Mouse (Mus musculus) stomach, postnatal 0 days (tissue): Measurements from ENCODE around the gene Pakap. TPM values are rescaled to one million over a fixed set of nuclear protein-coding genes. Genes with fewer than 3 reads are reported as not detected.

Source experiments
- ATAC-seq: fragments of 200-750 bp; cut with Nextera tagmentation; 2 replicates; pipeline ENCODE4 v1.8.0; 2017; ENCODE audit not compliant: low FRiP score, low TSS enrichment
- DNase-seq: peaks from one replicate; pipeline ENCODE4 v3.0.0-alpha.2; 2016; ENCODE audit warnings: low spot score
- H3K27ac ChIP-seq: fragments of 300-500 bp; sonication (generic); replicated peaks from 2 replicates; pipeline ENCODE4 v1.5.1; 2014; ENCODE audit warnings: mild to moderate bottlenecking, control low read depth
- H3K27me3 ChIP-seq: fragments of 300-500 bp; sonication (generic); 2 replicates; pipeline ENCODE4 v1.6.1; 2014; ENCODE audit warnings: low read length; ENCODE audit not compliant: control insufficient read depth, insufficient read depth
- H3K36me3 ChIP-seq: fragments of 300-500 bp; sonication (generic); 2 replicates; pipeline ENCODE4 v1.6.1; 2014; ENCODE audit warnings: low read length, mixed read lengths; ENCODE audit not compliant: control insufficient read depth, insufficient read depth
- H3K4me1 ChIP-seq: fragments of 300-500 bp; sonication (generic); replicated peaks from 2 replicates; pipeline ENCODE4 v1.6.1; 2014; ENCODE audit warnings: antibody characterized with exemption; ENCODE audit not compliant: control insufficient read depth, insufficient read depth
- H3K4me2 ChIP-seq: fragments of 300-500 bp; sonication (generic); replicated peaks from 2 replicates; pipeline ENCODE4 v1.6.1; 2014; ENCODE audit warnings: low read depth, mild to moderate bottlenecking, control low read depth, moderate library complexity
- H3K4me3 ChIP-seq: fragments of 300-500 bp; sonication (generic); 2 replicates; pipeline ENCODE4 v1.5.1; 2014; ENCODE audit warnings: low read depth, low read length, control low read depth
- H3K9ac ChIP-seq: fragments of 300-500 bp; sonication (generic); 2 replicates; pipeline ENCODE4 v1.6.1; 2014; ENCODE audit warnings: mild to moderate bottlenecking, low read length, control low read depth, mixed read lengths
- H3K9me3 ChIP-seq: fragments of 300-500 bp; sonication (generic); 2 replicates; pipeline ENCODE4 v1.6.1; 2016; ENCODE audit warnings: low read length; ENCODE audit not compliant: control insufficient read depth
- CTCF ChIP-seq: IDR thresholded peaks from 2 replicates; pipeline ENCODE4 v1.5.1; 2016; ENCODE audit warnings: antibody characterized with exemption, low read depth, mild to moderate bottlenecking, moderate library complexity
- EP300 ChIP-seq: optimal IDR thresholded peaks from 2 replicates; pipeline ENCODE3; 2016; ENCODE audit warnings: antibody characterized with exemption
- WGBS: fragments of 180-500 bp; shearing (Covaris S2); extraction: QIAGEN DNeasy Blood & Tissue Kit; methylation state at CpG from one replicate; pipeline ENCODE4 v1.1.7; 2014; 5-methylcytosine and 5-hydroxymethylcytosine counted together
- polyA plus RNA-seq: library from polyadenylated mRNA; unstranded; fragments of >200 nt; fragmentation: Nextera tagmentation; extraction: Ambion mirVana; gene quantifications from 2 replicates; pipeline ENCODE4 v1.2.1, GENCODE M21; 2015

Gene Pakap
- polyA plus RNA-seq, 1 experiment from 2014 or later: 12.2 TPM

GRCm38 (mm10) chr4:57772851-57773510 lies 205.0 kb downstream of the Pakap start:
- Histone ChIP-seq H3K9ac (no peak overlapping the region), H3K9me3 (no peaks in the 10 kb centered on the region), H3K4me3 (no peak overlapping the region), H3K4me2 (no peak overlapping the region), H3K27me3 (no peaks in the 10 kb centered on the region), H3K4me1 (0 out of 2 replicates have a peak, but pooled peaks cover 2% of the 10 kb centered on the region), H3K27ac (0 out of 2 replicates have a peak overlapping the region, but pooled peaks have one; percentile 18), H3K36me3 (no peaks in the 10 kb centered on the region)
- no peak for TF ChIP-seq EP300
- TF ChIP-seq CTCF: no peak
- no peak for ATAC-seq
- WGBS: 23% methylated on average over 11 of the region's 11 CpGs
- peak; percentile 37 for DNase-seq

- Histone ChIP-seq H3K27me3 (no peaks in the 10 kb centered on the region), H3K9me3 (no peaks in the 10 kb centered on the region), H3K9ac (no peak overlapping the region), H3K36me3 (no peaks in the 10 kb centered on the region), H3K4me1 (no peaks in the 10 kb centered on the region), H3K27ac (no peak overlapping the region), H3K4me2 (no peak overlapping the region), H3K4me3 (no peak overlapping the region)
- no peak for ATAC-seq
- DNase-seq: no peak
- TF ChIP-seq EP300 (no peak), CTCF (no peak)
- 51% methylated on average over 4 of the region's 4 CpGs for WGBS
These were observed 206.5 kb downstream of the Pakap start for GRCm38 (mm10) chr4:57774517-57774916.

GRCm38 (mm10) chr4:57775582-57775981 lies 207.6 kb downstream of the Pakap start:
- TF ChIP-seq EP300 (no peak), CTCF (no peak)
- H3K27ac ChIP-seq: no peak overlapping the region
- H3K4me2 ChIP-seq: no peak overlapping the region
- no peaks in the 10 kb centered on the region for H3K4me1 ChIP-seq
- H3K9ac ChIP-seq: no peak overlapping the region
- no peak overlapping the region for H3K4me3 ChIP-seq
- no peaks in the 10 kb centered on the region for H3K9me3 ChIP-seq
- no peaks in the 10 kb centered on the region for H3K27me3 ChIP-seq
- ATAC-seq (no peak), DNase-seq (no peak)
- no peaks in the 10 kb centered on the region for H3K36me3 ChIP-seq

- Histone ChIP-seq H3K9ac (no peak overlapping the region), H3K36me3 (no peaks in the 10 kb centered on the region), H3K27ac (no peak overlapping the region), H3K27me3 (no peaks in the 10 kb centered on the region), H3K4me2 (no peak overlapping the region), H3K4me3 (no peak overlapping the region), H3K9me3 (no peaks in the 10 kb centered on the region), H3K4me1 (no peaks in the 10 kb centered on the region; the same call in 1 of the 2 replicates)
- 38% methylated on average over 4 of the region's 4 CpGs for WGBS
- no peak for ATAC-seq
- no peak for DNase-seq
- TF ChIP-seq EP300 (no peak), CTCF (no peak)
These were observed 212.4 kb downstream of the Pakap start for GRCm38 (mm10) chr4:57780403-57780802.

- no peak for DNase-seq
- H3K4me1 ChIP-seq: no peaks in the 10 kb centered on the region; the same call in 1 of the 2 replicates
- H3K27me3 ChIP-seq: no peaks in the 10 kb centered on the region
- no peaks in the 10 kb centered on the region for H3K36me3 ChIP-seq
- no peak overlapping the region for H3K9ac ChIP-seq
- 25% methylated on average over 20 of the region's 20 CpGs for WGBS
- H3K27ac ChIP-seq: no peak overlapping the region
- ATAC-seq: no peak
- no peak overlapping the region for H3K4me3 ChIP-seq
- TF ChIP-seq EP300 (no peak), CTCF (no peak)
- no peak overlapping the region for H3K4me2 ChIP-seq
- H3K9me3 ChIP-seq: no peaks in the 10 kb centered on the region
These were observed 213.1 kb downstream of the Pakap start for GRCm38 (mm10) chr4:57780833-57781641.

- H3K36me3 ChIP-seq: no peaks in the 10 kb centered on the region
- H3K4me2 ChIP-seq: peak overlapping the region; percentile 62
- H3K27me3 ChIP-seq: no peaks in the 10 kb centered on the region
- no peak overlapping the region for H3K27ac ChIP-seq
- H3K4me3 ChIP-seq: peak overlapping the region; percentile 34
- no peaks in the 10 kb centered on the region for H3K9me3 ChIP-seq
- H3K4me1 ChIP-seq: no peaks in the 10 kb centered on the region; the same call in 1 of the 2 replicates
- 3% methylated on average over 23 of the region's 26 CpGs for WGBS
- peak overlapping the region; percentile 19; the same call in 1 of the 2 replicates for H3K9ac ChIP-seq
- ATAC-seq (peak; percentile 87), DNase-seq (peak; percentile 78)
- TF ChIP-seq EP300: no peak
- peak; percentile 58 for TF ChIP-seq CTCF
These were observed 214.0 kb downstream of the Pakap start for GRCm38 (mm10) chr4:57781994-57782393.
